Mouse (Mus musculus) lung, embryonic 15.5 days (tissue): ENCODE results near the gene Susd3. TPM values are rescaled to one million over a fixed set of nuclear protein-coding genes. Genes with fewer than 3 reads are reported as not detected.
A peak's percentile ranks its signal among the peaks of the same experiment; 100 is the strongest.

Experiments
- ATAC-seq: fragments of 200-750 bp; cut with Nextera tagmentation; 2 replicates; pipeline ENCODE4 v1.8.0; 2017; ENCODE audit warnings: moderate number of reproducible peaks, borderline replicate concordance; ENCODE audit not compliant: low FRiP score, low TSS enrichment; ENCODE audit errors: extremely low read depth
- H3K27ac ChIP-seq: fragments of 300-500 bp; sonication (generic); 2 replicates; pipeline ENCODE4 v1.5.1; 2015; ENCODE audit warnings: moderate library complexity, mild to moderate bottlenecking, inconsistent platforms
- H3K27me3 ChIP-seq: fragments of 300-500 bp; sonication (generic); 2 replicates; pipeline ENCODE4 v1.6.1; 2015; ENCODE audit warnings: inconsistent platforms
- H3K36me3 ChIP-seq: fragments of 300-500 bp; sonication (generic); 2 replicates; pipeline ENCODE4 v1.6.1; 2015; ENCODE audit warnings: inconsistent platforms
- H3K4me1 ChIP-seq: fragments of 300-500 bp; sonication (generic); 2 replicates; pipeline ENCODE4 v1.6.1; 2015; ENCODE audit warnings: inconsistent platforms
- H3K4me2 ChIP-seq: fragments of 300-500 bp; sonication (generic); 2 replicates; pipeline ENCODE4 v1.6.1; 2015; ENCODE audit warnings: inconsistent platforms, mild to moderate bottlenecking, moderate library complexity
- H3K4me3 ChIP-seq: fragments of 300-500 bp; sonication (generic); 2 replicates; pipeline ENCODE4 v1.5.1; 2015; ENCODE audit warnings: mild to moderate bottlenecking, inconsistent platforms
- H3K9ac ChIP-seq: fragments of 300-500 bp; sonication (generic); 2 replicates; pipeline ENCODE4 v1.6.1; 2015; ENCODE audit warnings: inconsistent platforms
- H3K9me3 ChIP-seq: fragments of 300-500 bp; sonication (generic); 2 replicates; pipeline ENCODE4 v1.6.1; 2016; ENCODE audit warnings: inconsistent platforms
- WGBS: fragments of 180-500 bp; shearing (Covaris S2); methylation state at CpG from one replicate; pipeline ENCODE4 v1.1.7; 2015; 5-methylcytosine and 5-hydroxymethylcytosine counted together
- polyA plus RNA-seq: library from polyadenylated mRNA; unstranded; fragments of >200 nt; fragmentation: Nextera tagmentation; extraction: Ambion mirVana; gene quantifications from 2 replicates; pipeline ENCODE4 v1.2.1, GENCODE M21; 2015

Susd3 gene
- polyA plus RNA-seq, 1 experiment from 2014 or later: 2.2 TPM

DNA sequence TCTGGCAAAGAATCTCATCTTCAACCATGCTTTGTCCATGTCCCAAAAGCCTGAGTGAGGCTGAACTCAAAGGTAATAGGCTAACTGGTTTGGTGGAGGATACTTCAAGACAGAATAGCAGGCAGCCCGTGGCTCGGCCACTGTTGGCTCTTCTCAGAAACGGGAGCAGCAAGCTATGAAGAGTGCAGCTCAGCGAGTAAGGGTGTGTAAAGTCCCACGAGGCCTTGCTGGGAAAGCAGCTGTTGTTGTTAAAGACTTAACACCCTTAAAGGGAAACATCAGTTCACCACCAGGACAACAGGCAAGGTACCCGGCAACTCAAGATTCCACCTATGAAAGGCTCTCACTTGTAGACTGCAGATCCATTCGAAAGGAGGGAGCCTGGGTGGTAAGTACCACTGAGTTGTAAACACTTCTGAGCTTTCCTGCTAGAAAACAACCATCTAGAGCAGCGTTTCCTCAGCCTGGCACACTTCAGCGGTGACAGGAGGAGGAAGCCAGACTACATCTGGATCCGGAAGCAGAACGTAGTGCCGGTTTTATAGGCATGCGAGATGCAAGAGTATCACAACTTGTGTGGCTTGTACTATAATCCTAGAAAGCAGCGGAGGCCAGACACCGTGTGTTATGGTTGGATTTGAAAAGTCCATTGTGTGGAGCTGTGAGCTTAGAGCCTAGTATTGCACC is 11.7 kb upstream of the Susd3 start:
- H3K27me3 ChIP-seq: no peaks in the 10 kb centered on the region
- H3K36me3 ChIP-seq: no peaks in the 10 kb centered on the region
- no peak overlapping the region for H3K27ac ChIP-seq
- no peak for ATAC-seq
- H3K9ac ChIP-seq: no peak overlapping the region
- no peak overlapping the region for H3K4me2 ChIP-seq
- 69% methylated on average over 15 of the region's 15 CpGs for WGBS
- no peak overlapping the region for H3K4me3 ChIP-seq
- no peaks in the 10 kb centered on the region for H3K9me3 ChIP-seq
- no peaks in the 10 kb centered on the region for H3K4me1 ChIP-seq

DNA sequence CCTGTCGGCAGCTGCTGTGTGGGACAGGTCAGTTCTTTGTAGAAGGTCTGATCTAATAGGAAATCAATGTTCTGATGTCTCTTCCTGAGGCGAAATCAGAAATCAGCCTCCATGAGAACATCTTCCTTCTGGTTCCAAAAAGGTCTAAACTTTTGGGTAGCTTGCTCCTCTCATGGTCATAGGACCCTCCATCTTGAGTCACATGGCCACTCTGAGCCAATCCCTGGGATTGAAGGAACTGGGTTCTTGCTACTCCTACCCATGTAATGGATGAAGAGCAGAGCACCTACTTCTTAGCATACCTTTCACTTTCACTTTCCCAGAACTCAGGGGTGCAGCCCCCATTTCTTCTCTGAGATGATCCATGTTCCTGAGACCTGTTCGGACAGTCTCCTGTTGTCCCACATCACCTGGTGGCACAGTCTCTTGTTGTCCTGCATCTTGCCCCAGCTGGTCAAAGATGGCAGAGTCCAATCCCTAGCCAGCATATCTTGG is 9.4 kb upstream of the Susd3 start:
- WGBS: 58% methylated on average over 3 of the region's 3 CpGs
- no peak overlapping the region for H3K4me2 ChIP-seq

DNA sequence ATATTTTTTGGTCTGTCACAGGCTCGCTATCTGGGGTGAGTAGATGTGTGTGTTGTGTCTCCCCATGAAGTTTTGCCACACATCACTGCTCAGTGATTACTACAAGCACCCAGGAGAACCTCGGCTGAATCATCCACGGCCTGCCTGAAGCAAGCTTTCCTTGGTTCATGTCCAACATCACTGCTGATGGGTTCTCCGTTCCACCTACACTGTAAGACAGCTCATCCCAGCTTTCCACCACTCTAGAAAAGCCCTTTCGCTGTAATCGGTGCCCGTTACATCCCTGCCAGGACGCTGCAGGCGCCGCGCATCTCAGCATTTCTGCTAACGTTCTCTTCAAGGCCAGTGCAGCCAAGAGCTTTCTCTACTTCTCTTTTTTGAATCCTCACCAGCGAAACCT is 4.2 kb upstream of the Susd3 start:
- Histone ChIP-seq H3K4me3 (no peak overlapping the region), H3K27me3 (peaks cover 14% of the 10 kb centered on the region), H3K36me3 (no peaks in the 10 kb centered on the region), H3K9ac (no peak overlapping the region), H3K9me3 (no peaks in the 10 kb centered on the region), H3K4me2 (no peak overlapping the region), H3K4me1 (peaks cover 8% of the 10 kb centered on the region), H3K27ac (no peak overlapping the region)
- WGBS: 84% methylated on average over 13 of the region's 13 CpGs
- ATAC-seq: no peak

More for the DNA sequence above, 9.4 kb upstream of the Susd3 start:
- H3K27me3 ChIP-seq: no peaks in the 10 kb centered on the region
- no peaks in the 10 kb centered on the region for H3K9me3 ChIP-seq
- no peaks in the 10 kb centered on the region for H3K4me1 ChIP-seq
- H3K36me3 ChIP-seq: no peaks in the 10 kb centered on the region
- no peak overlapping the region for H3K9ac ChIP-seq
- no peak overlapping the region for H3K27ac ChIP-seq
- H3K4me3 ChIP-seq: no peak overlapping the region
- no peak for ATAC-seq

DNA sequence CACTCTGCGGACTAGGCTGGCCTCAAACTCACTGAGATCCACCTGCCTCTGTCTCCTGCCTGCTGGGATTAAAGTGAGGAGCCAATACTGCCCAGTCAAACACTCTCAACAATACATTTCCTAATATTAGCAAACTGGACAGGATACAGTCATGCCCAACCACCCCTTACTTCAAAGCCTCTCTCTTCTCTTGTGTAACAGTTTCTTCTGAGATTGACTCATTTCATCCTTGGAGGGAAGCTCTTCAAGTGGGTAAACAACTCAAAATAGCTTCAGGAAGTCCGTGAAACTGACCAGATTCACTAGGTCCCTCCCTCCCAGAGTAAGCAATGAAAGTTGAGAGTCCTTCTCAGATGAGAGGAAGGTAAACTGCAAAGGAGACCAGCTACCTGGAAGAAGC is 3.6 kb upstream of the Susd3 start:
- Histone ChIP-seq H3K27me3 (peaks cover 21% of the 10 kb centered on the region), H3K9me3 (no peaks in the 10 kb centered on the region), H3K4me1 (peaks cover 13% of the 10 kb centered on the region), H3K36me3 (no peaks in the 10 kb centered on the region), H3K27ac (no peak overlapping the region), H3K4me3 (no peak overlapping the region), H3K4me2 (no peak overlapping the region), H3K9ac (no peak overlapping the region)
- WGBS: 49% methylated on average over 2 of the region's 2 CpGs
- ATAC-seq: no peak

DNA sequence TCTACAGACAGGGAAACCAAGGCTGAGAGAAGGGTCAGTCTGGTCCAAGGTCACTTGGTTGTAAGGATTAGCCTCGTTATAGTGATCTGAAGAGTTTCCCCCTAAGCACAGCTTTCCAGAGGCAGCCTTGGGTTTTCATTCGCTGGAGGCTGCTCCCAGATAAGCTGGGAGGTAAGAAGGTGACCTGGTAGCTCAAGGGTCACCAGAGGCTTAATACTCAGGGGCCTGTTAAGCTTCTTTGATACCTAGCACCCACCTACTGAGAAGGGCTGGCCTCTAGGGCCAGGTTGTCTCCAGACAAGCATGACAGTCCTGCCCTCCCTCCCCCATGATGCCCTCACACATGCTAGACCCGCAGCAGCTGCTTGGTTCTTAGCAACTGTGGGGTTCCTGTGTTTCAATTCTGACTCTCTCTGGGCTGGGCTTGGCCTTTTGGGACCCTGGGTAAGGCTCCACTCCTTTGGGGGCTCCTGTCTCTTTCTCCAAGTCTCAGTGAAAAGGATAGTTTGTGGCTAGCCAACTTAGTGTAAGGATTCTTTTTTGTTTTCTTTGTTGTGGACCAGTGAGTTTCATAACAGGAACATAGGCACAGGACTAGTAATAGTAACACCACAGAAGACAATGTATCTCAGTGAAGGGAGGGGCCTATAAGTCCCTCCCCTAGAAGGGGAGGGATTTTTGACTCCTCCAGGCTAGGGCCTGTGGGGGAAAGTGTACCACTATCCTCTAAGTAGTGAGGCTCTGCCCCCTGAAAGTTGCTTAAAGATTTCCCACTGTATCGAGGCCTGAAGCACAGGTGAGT is 2.4 kb upstream of the Susd3 start:
- 35% methylated on average over 4 of the region's 4 CpGs for WGBS
- peaks cover 31% of the 10 kb centered on the region for H3K27me3 ChIP-seq
- no peak overlapping the region for H3K27ac ChIP-seq
- H3K4me1 ChIP-seq: peaks cover 13% of the 10 kb centered on the region
- no peak for ATAC-seq
- no peak overlapping the region for H3K4me3 ChIP-seq
- no peak overlapping the region for H3K9ac ChIP-seq
- H3K9me3 ChIP-seq: no peaks in the 10 kb centered on the region
- no peaks in the 10 kb centered on the region for H3K36me3 ChIP-seq
- no peak overlapping the region for H3K4me2 ChIP-seq

DNA sequence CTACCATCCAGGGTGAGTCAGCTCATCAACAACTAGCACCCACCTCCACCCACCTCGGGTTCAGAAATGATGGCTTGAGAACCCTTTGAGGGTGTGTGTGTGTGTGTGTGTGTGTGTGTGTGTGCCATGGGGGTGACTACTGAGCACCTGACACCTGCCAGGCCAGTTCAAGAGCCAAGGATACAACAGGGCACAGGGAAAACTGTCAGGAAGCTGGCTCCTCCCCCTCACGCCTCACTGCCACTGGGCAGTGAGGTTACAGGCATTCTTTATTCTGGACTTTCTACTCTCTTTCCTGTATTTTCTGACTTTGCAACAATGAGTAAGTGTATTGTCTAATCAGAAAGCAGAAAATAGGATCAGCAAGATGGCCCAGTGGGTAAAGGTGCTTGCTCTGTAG is 1.1 kb upstream of the Susd3 start:
- Histone ChIP-seq H3K27ac (no peak overlapping the region), H3K27me3 (peaks cover 31% of the 10 kb centered on the region), H3K4me3 (no peak overlapping the region), H3K4me1 (peaks cover 13% of the 10 kb centered on the region), H3K4me2 (no peak overlapping the region), H3K9me3 (no peaks in the 10 kb centered on the region), H3K36me3 (no peaks in the 10 kb centered on the region), H3K9ac (no peak overlapping the region)
- no peak for ATAC-seq
- 64% methylated on average over 2 of the region's 2 CpGs for WGBS

DNA sequence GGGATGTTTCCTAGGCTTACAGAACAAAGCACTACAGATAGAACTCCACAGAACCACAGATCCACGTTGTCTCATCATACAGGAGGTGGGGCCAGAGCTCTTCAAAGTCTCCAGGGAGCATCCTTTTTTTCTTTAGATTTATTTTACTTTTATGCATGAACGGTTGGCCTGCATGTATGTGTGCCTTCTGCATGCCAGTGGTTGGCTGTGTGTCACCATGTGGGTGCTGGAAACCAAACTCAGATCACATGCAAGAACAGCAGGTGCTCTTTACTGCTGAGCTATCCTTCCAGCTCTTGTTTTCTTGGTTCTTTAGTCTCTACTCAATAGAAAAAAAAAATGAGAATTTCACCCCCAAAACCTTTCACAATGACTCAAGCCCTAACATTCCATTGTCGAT is 417 bp upstream of the Susd3 start:
- H3K27ac ChIP-seq: no peak overlapping the region
- no peaks in the 10 kb centered on the region for H3K36me3 ChIP-seq
- H3K9ac ChIP-seq: no peak overlapping the region
- H3K4me2 ChIP-seq: no peak overlapping the region
- WGBS: 47% methylated on average over 3 of the region's 3 CpGs
- H3K4me3 ChIP-seq: no peak overlapping the region
- H3K9me3 ChIP-seq: no peaks in the 10 kb centered on the region
- no peak for ATAC-seq
- H3K4me1 ChIP-seq: peaks cover 13% of the 10 kb centered on the region
- H3K27me3 ChIP-seq: peaks cover 31% of the 10 kb centered on the region

DNA sequence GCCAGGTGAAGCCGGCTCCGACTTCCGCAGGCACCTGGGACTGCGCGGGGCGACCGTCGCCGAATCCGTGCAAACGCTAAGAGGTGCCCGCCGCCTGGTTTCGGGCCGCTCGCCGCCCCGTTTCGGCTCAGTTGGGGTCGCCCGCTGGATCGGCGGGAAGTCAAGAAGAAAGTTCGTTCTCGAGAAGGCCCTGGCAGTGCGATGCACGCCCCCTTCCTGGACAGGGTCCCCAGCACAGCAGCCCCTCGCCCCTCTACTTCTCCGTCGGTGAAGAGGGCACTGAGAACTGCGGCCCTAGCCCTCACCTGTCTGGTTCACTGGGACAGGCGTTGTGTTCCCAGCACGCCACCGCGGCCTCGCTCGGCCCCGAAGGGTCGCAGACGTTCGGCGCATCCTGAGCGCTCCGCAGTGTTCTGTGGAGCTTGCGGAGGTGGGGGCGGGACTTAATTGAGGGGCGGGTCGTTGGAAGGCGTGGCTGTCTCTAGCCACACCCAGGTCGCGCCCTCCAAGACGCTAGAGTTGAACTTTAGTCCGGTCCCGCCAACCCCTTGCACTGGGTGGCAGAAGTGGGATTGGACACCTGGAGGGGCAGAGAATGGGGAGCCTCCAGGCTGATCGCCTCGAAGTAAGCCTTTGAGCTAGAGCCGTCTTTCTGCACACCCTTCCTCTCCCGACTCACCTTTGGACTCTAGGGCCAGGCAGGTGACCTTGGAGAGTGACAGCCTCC is 603 bp downstream of the Susd3 start:
- peak overlapping the region; percentile 76 for H3K4me2 ChIP-seq
- no peaks in the 10 kb centered on the region for H3K9me3 ChIP-seq
- H3K27me3 ChIP-seq: peaks cover 31% of the 10 kb centered on the region
- no peak overlapping the region for H3K27ac ChIP-seq
- peaks cover 13% of the 10 kb centered on the region for H3K4me1 ChIP-seq
- H3K9ac ChIP-seq: peak overlapping the region; percentile 5; the same call in 1 of the 2 replicates
- peak; percentile 47; the same call in 1 of the 2 replicates for ATAC-seq
- 2% methylated on average over 58 of the region's 58 CpGs for WGBS
- H3K36me3 ChIP-seq: no peaks in the 10 kb centered on the region
- peak overlapping the region; percentile 40 for H3K4me3 ChIP-seq

DNA sequence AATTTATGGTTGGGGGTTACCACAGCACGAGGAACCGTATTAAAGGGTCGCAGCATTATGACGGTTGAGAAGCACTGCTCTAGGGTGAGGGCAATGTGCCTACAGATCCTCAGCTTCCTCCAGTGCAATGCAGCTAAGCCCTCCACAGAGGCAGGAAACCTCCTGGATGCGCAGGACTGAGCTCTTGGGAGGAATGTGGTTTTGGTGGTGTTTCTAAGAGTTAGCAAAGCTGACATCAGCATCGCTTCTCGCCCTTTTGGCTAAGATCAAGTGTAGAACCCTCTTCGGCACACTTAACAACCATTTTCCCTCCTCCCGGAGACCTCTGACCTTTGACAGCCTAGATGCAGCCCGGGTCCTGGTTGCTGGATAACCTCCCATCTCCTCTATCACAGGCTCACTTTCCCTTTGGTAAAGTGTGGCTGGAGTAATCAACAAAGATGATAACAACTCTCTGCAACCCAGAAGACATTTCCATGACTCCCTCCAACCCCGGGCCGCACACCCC is 1.2 kb downstream of the Susd3 start:
- peak overlapping the region; percentile 5; the same call in 1 of the 2 replicates for H3K9ac ChIP-seq
- WGBS: 36% methylated on average over 12 of the region's 12 CpGs

DNA sequence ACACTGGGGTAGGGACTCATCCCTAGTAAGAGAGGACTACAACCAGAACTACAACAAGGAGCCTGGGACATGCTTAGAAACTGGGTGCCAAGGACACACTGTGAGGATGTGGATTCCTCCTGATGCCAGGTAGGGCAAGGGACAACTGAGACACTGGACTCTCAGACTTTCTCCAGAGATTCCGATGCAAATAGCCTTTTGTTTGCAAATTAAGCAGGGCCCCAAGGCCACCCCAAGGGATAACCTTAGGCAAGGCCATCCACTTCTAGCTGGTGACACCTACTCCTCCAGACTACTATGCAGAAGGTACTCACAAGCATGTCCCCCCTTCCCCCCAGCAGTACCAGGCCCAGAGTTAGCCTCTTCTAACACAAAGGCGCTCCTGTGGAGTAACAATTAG is 1.9 kb downstream of the Susd3 start:
- H3K9ac ChIP-seq: no peak overlapping the region
- 80% methylated on average over 2 of the region's 2 CpGs for WGBS
- H3K27me3 ChIP-seq: peaks cover 31% of the 10 kb centered on the region
- H3K4me2 ChIP-seq: no peak overlapping the region
- peaks cover 13% of the 10 kb centered on the region for H3K4me1 ChIP-seq
- no peak overlapping the region for H3K4me3 ChIP-seq
- no peaks in the 10 kb centered on the region for H3K36me3 ChIP-seq
- H3K27ac ChIP-seq: no peak overlapping the region
- H3K9me3 ChIP-seq: no peaks in the 10 kb centered on the region
- no peak for ATAC-seq

More for the DNA sequence above, 1.2 kb downstream of the Susd3 start:
- peak overlapping the region; percentile 76 for H3K4me2 ChIP-seq
- H3K27me3 ChIP-seq: peaks cover 31% of the 10 kb centered on the region
- H3K36me3 ChIP-seq: no peaks in the 10 kb centered on the region
- H3K4me1 ChIP-seq: peaks cover 13% of the 10 kb centered on the region
- H3K27ac ChIP-seq: no peak overlapping the region
- ATAC-seq: no peak
- H3K9me3 ChIP-seq: no peaks in the 10 kb centered on the region
- H3K4me3 ChIP-seq: peak overlapping the region; percentile 40

DNA sequence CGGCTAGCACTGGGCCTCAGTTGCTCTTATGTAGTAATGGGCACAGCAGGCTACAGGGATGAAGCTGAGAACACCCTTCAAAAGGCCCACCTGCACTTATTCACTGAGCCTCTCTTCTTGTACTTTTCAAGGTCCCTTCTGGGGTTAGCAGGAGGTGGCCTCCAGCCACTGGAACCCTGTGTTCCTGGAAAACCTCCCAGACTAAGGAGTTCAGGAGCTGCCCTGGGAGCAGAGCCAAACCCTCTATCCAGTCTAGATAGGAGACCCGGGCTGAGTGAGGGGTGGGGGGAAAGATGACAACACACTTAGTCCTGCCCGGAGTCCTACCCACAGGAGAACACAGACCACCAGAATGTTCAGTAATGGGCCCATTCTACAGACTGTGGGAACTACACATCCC is 2.5 kb downstream of the Susd3 start:
- H3K27ac ChIP-seq: no peak overlapping the region
- 59% methylated on average over 3 of the region's 3 CpGs for WGBS
- H3K4me1 ChIP-seq: peaks cover 13% of the 10 kb centered on the region
- no peaks in the 10 kb centered on the region for H3K9me3 ChIP-seq
- no peaks in the 10 kb centered on the region for H3K36me3 ChIP-seq
- no peak overlapping the region for H3K9ac ChIP-seq
- H3K4me2 ChIP-seq: no peak overlapping the region
- H3K27me3 ChIP-seq: peaks cover 31% of the 10 kb centered on the region
- no peak for ATAC-seq
- no peak overlapping the region for H3K4me3 ChIP-seq
